Mouse (Mus musculus) hindbrain, embryonic 10.5 days (tissue): Measurements from ENCODE around the gene Gm4881. TPM values are rescaled to one million over a fixed set of nuclear protein-coding genes. Genes with fewer than 3 reads are reported as not detected.

Source experiments
- polyA plus RNA-seq: library from polyadenylated mRNA; unstranded; fragments of >200 nt; fragmentation: Nextera tagmentation; extraction: Ambion mirVana; gene quantifications from 2 replicates; pipeline ENCODE4 v1.2.1, GENCODE M21; 2016

Gene Gm4881
- polyA plus RNA-seq, 1 experiment from 2014 or later: 2.7 TPM

Other genes starting within 250 kb of the Gm4881 start
- gene BC049730, start 235.3 kb downstream of the Gm4881 start, polyA plus RNA-seq: not detected in 2 replicates
- gene Gm4763, start 217.6 kb downstream of the Gm4881 start, polyA plus RNA-seq: not detected in 2 replicates
- not detected in 2 replicates for gene Cd177, start 184.2 kb downstream of the Gm4881 start, polyA plus RNA-seq
- gene Ceacam10, start 167.3 kb downstream of the Gm4881 start, polyA plus RNA-seq: 0.21 TPM in 1 of 2 replicates, not detected in the other
- 15.5 and 24.3 TPM in 2 replicates for gene Gm9844, start 82.3 kb downstream of the Gm4881 start, polyA plus RNA-seq
- not detected in 2 replicates for gene Lypd4, start 74.6 kb downstream of the Gm4881 start, polyA plus RNA-seq
- not detected in 2 replicates for gene Dmrtc2, start 74.4 kb downstream of the Gm4881 start, polyA plus RNA-seq
- gene Rps19, start 60.1 kb downstream of the Gm4881 start, polyA plus RNA-seq: 1,985 and 2,165 TPM in 2 replicates
- 0.13 and 0.29 TPM in 2 replicates for gene Cd79a, start 47.1 kb downstream of the Gm4881 start, polyA plus RNA-seq
- 72.4 and 76.0 TPM in 2 replicates for gene Arhgef1, start 41.6 kb downstream of the Gm4881 start, polyA plus RNA-seq
- 98.4 and 126 TPM in 2 replicates for gene Rabac1, start 28.3 kb upstream of the Gm4881 start, polyA plus RNA-seq
- gene Atp1a3, start 61.5 kb upstream of the Gm4881 start, polyA plus RNA-seq: 11.8 and 45.9 TPM in 2 replicates
- 5.5 and 7.9 TPM in 2 replicates for gene Grik5, start 127.9 kb upstream of the Gm4881 start, polyA plus RNA-seq
- 44.4 and 45.9 TPM in 2 replicates for gene Zfp574, start 128.1 kb upstream of the Gm4881 start, polyA plus RNA-seq
- 19.3 and 41.0 TPM in 2 replicates for gene Pou2f2, start 235.2 kb upstream of the Gm4881 start, polyA plus RNA-seq